Mouse (Mus musculus) thymus, postnatal 36 days (tissue): ENCODE results near the gene Poc1b.
"Not testable (repeated sequence)": the region's sequence is repeated elsewhere in the genome, so short reads cannot be mapped to it uniquely, and the experiment has no call there.

Source experiments
- DNase-seq, 2 experiments: peaks; one replicate each; pipeline ENCODE4 v3.0.0; 2022; ENCODE audit warnings: mixed read lengths in 2 of 2

The Poc1b gene

DNA sequence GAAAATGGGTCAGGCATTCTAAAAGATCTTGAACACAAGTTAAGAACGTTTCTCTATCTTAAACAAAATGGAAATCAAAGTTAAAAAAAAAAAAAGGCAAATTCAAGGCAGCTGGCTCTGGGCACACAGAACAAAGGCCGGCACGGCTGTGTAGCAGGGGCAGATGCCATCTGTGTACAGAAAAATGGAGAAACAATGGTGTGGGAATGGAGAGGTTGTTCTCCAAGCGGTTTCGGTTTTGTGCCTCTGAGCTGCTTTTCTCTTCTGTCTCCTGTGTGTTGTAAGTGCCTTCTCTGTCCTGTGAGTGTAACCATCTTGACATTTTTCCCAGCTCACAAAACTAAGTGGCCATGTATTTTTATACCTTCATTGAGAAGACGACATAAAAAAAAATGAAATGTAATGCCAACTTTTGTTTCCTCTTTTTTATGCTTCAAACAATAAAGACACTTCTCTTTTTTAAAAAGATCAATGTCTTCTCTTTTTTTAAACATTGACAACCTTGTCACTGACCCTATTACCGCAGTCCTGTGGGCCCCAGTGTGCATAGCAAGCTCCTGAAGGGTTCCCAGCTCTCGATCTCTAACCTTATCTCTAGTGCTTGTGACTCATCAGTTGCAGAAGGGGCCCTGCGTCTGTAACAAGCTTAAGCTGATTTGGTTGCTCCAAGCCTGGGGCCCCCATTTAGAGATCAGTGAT lies 90.9 kb downstream of the Poc1b start:
- DNase-seq, result peak; percentile 33 to 59

DNA sequence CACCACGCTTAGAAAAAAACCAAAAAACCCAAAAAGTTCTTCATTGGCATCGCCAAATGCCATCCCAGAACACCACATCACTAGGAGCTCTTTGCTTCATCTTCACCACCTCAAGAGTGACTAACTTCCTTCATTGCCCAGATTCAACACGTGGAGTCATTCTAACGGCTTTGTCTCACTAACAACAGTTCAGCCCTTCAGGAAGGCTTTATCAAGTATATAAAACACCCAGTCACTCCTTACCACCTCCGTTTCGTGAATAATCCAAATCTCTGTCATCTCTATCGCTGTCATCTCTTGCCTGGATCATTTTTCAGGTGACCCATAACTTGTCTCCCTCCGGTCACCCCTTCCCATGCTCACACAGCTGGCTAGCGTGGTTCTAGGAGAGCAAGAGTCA lies 92.1 kb downstream of the Poc1b start:
- DNase-seq, result no peak

DNA sequence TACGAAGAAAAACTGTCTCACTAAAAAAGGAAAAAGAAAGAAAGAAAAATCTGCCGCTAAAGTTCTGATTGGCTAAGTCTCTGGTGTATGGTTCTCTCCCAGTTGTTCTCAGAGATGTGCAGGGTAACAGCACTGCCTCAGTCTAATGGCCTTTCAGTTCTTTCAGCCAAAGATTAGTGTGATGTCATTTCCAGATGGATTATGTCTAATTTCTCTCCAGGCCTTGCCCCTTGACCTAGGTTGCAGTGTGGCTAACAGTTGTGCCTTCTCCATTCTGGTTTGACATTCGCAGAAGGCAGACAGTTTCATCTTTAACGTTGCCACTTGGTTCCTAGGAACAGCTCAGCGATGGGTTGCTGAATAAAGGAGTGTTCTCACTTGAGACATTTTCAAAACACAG lies 94.1 kb downstream of the Poc1b start:
- DNase-seq, result no peak

DNA sequence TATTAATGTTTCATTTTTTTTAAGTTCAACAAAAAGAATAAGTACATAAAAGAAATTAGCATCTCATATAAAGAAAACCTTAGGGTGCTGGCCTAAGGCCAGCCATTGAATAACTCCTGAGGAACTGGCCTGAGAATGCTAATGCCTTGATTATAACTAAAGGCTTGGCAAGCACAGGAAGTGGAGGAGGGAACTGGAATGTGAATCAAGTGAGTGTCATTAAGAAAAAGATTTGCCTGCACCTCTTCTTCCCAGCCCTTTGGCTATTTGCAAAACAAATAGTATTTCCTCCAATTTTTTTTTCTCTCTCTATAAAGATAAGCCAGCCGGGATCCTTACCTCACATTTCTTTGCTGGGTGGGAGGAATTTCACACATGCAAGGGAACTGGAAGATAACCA lies 95.0 kb downstream of the Poc1b start:
- no peak for DNase-seq

DNA sequence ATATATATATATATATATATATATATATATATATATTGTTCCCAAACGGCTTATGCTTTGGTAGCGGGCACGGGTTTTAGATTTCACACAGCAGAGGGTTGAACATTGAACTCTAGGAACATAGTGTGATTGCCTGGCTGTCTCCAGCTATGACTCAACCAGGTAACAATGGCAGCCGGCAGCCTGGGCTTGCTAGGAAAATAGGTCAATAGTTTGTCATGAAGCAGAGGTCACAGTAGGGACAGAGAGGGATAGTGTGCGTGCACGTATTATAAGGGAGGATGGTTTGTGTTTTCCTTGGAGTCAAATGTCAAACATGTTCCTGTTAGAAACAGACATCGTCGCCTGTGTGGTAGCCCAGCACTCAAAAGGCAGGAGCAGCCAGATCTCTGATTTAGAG lies 95.5 kb downstream of the Poc1b start:
- no peak for DNase-seq

DNA sequence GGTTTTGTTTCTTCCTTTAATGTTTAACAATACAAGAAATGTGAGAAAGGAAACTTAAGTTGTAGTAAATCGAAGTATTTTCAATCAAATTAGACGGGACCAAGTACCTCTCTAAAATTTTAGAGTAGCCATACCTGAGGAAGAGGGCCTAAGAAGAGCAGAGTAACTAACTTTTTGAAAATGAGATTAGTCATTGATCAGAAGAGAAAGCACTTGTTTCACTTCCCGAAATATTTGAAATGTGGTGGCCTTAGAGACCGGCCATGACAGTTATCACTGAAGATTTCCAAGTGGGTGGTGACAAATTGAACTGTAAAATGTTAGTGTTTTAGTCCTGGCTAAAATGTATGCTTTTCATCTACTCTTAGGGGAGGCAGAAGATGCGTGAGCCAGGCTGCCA lies 96.3 kb downstream of the Poc1b start:
- DNase-seq, result no peak

DNA sequence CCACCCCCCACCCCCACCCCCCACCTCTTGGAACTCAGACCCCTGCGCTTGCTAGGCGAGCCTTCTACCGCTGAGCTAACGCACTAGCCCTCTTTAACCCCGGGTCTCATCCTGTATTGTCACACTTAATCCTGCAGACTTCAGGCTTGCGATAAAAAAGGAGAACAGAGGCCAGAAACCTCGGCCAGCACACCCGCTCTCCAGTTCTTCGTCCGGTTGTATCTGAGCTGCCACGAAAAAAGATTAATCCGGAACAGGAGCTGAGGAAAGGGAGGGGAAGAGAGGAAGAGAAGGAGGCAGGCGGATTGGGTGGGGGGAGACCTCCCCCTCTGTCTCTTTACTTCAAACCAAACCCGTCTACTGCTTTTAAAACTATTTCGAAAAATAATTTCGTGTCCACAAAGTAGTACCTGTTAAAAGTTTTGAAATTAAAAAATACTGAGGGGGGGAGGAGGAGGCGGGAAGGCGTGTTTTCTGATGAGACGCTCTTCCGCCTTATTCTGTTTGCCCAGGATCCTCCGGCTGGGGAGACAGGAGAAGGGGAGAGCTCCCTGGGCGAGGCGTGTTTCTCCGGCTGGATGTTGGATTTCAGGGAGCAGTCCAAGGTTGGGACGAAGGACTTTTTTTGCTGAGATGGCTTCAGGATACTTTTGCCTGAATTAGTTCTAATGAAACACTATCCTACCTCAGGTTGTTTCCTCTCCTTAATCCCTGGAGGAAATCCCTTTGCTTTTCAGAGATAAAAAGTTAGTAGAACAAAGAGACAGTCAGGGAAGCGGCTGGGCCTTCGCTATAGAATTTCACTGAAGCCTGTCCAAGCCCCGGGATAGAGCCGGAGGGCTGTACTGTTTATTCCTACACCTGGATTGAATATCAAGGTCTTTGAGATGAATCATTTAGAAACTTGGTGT lies 97.0 kb downstream of the Poc1b start:
- no peak for DNase-seq

DNA sequence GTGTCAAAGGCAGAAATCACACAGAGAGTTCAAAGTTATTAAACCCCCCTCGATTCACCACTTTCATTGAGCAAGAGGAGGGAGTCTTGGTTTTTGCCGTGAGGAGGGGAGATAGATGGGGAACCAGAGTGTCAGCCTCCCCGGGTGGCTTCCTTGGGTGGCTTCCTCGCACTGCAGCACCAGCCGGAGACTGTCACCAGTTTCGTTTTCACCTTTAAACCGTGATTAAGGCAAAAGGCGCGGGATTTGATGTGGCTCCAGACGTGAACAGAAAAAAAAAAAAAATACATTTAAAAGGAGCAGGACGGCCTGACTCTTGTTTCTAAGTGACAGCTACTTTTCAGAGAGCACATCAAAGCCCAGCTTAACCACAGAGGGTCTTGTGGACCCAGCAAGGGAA lies 97.7 kb downstream of the Poc1b start:
- peak; percentile 48 to 62 for DNase-seq

DNA sequence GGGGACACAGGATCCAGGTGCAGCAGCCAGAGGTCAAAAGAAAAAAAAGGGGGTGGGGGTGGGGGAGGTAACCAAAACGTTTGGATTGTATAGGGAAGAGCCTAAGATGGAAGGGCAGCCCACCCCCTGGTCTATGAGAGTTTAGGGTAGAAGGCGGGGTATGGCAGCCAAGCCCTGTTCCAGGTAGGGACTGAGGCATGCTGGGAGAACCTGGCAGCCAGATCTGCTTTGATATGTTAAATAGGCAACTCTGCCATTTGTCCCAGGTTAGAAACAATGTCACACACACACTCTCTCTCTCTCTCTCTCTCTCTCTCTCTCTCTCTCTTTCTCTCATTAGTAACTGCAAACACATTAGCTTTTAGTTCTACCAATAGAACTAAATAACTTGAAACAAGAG lies 100.3 kb downstream of the Poc1b start:
- DNase-seq, result no peak

DNA sequence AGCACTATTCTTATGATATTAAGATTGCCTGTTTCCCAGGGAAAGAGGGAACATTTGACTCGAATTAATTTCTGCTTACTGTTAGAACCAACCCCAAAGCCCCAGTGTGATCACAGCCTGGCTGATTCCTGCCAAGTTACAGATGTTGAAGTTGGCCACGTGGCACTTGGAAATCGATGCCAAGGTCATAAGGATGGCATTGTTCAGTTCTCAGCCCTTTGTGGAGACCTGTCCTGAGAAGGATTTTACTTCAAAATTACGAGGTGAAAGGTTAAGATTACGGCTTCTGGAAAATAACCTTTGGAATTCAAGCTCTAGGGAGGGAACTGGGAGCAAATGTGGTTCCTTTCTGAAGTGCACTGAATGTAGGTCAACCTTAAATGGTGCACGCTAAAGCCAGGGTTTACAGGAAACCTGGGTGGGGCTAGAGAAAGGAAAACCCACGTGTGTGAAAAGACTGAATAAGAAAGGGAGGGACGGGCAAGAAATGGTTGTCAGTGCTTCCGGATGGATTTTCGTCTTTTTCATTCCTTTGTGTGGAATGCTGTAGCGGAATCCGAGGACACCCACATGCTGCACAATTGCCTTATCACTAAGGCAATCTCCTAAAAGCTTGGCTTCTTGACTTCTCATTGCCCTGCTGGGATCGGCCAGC lies 102.4 kb downstream of the Poc1b start:
- no peak for DNase-seq

DNA sequence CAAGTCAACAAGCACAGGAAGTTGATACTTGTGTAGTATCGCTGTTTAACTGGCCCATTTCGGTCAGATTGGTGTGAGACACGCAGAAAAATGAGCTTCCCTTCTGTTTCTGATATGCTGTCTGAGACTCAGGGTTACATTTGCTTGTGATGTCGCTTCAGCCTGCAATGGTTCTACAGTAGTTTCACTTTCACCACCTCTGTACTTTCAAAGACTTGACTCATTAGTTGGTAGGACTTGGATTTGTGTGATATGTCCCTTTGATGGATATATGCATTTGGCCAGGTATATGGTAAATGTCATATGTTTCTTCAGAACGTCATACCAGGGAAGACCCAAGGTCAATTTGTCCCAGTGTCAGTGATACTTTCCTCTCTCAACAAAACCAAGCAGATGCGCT lies 104.2 kb downstream of the Poc1b start:
- no peak for DNase-seq

DNA sequence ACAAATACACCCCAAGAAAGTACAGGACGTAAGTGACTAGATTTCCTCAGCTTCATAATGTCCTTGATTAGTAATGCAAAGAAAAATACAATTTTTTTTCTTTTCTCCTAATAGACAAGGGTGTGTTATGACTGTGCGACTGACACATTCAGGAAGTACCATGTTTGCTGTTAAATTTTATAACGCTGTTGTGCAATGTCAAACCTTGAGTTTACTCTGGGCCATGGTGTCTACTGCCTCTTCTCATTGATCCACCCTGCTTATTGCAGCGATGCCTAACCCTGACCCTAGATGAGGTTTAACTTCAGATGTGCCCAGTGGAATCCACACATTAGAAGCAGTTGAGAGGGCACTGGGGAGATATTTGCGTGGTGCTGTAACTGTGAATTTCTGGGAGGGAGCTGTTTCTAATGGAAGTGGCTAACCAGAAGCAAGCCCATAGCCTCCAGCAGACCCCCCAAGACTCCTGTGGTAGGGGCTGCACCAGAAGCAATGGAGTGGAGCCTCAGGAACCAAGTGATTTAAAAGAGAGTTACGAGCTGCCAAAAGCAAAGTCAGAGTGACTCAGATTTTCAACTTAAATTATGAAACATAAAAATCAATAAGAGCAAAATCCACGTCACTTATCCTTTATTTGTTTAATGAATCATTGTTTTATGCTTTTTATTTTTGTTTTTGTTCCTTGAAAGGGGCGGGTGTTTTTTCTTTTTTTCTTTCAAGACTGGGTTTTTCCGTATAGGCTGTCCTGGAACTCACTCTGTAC lies 104.8 kb downstream of the Poc1b start:
- no peak for DNase-seq

DNA sequence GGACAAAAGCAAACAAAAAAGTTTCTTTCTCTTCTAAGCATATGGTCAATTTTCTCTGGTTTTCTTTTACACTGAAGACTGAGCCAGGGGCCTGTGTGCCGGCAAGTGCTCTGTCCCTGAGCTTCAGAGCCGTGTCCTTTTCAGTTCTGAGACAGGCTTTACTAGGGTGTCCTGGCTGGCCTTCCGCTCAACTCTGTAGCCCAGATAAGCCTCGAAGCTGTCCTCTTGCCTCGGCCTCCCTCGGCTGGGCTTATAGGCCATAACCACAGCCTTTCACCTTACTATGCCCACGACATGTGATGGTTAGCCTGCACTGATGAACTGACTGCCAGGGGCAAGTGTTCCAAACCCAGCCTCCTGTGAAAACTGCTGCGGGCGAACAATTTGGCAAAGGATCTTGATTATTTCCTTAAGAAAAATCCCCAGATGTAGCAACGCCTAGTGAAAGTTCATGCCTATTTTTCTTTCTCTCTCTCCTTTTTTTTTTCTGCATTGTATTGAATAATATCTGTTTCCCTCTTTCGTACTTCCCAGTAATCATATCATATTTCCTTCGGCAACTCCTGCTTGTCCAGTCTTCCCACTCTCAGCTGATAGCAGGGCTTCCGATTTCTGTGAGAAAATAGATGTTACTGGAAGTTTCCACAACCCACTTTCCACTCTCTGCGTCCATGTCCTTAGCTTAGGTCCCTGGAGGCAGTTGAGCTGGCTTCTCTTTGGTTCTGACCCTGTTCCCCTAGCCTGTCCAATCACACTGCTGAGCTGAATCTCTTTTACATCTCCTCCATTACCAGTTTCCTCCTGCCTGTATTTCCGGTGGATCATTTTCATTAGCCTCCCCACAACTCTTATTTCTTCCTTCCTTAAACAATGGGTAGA lies 107.8 kb downstream of the Poc1b start:
- DNase-seq, result no peak

DNA sequence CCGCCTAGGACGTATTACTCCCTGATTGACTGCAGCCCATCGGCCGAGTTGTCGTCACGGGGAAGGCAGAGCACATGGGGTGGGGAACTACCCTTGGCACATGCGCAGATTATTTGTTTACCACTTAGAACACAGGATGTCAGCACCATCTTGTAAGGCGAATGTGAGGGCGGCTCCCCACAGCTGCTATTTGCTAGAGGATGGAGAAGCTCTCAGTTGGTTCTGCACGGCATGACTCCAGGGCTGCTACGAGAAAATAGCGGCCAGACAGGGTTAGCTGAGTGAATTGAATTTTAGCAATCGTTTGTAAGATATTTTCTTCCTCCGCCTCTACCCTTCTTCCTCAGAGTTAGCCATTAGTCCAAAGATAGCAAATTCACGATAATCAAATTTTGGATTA lies 109.7 kb downstream of the Poc1b start:
- DNase-seq, result not testable (repeated sequence)

DNA sequence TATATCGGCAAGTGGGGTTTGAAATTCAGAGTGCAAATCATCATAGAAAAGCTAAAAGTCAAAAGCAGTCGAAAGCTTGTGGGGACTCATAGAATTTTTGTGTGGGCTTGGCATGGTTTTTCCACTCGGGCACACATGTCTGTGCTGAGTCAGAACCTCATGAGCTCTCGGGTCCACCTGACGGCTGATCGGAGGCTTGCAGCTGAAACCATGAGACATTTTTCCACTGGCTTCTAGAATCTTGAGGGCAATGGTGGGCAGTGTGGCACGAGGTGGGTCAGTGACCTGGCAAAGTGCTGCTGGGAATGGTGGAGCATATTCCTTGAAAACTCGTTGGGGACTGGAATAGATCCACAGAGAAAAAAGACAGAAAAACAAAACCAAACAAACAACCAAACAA lies 114.7 kb downstream of the Poc1b start:
- no peak for DNase-seq

DNA sequence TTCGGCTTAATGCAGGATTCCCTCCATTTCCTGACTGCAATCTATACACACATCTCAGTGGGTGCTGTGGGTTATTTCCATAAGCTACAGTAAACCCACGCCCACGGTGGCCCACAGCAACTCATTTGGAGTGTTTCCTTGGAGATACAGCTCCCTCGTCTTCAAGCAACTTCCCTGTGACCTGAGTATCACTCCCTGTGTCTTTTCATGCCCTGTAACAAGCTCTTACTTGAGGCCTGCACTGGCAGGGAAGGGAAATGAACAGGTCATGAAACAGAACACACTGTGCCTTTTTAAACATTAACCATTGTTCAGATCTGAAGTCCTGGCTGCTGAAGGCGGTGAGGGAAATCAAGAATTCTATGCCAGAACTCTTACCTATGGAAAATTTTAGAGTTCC lies 115.9 kb downstream of the Poc1b start:
- DNase-seq, result no peak

DNA sequence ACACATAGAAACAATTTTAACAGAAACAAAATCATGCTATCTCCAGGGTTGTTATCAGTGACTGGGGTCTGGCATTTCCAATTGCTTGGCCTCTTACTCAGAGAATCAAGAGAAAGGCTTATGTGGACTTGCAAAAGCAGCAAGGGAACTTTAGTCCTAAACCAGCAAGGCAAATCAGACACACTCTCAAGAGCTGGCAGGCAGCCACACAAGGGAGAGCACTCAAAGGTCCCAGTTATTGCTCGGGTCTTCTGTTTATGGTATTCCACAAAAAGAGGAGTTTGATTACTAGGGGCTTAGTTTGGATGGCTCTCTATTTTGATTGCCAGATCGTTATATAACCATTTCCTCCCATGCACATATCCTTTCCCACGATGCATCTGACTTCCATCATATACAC lies 117.4 kb downstream of the Poc1b start:
- DNase-seq, result no peak

DNA sequence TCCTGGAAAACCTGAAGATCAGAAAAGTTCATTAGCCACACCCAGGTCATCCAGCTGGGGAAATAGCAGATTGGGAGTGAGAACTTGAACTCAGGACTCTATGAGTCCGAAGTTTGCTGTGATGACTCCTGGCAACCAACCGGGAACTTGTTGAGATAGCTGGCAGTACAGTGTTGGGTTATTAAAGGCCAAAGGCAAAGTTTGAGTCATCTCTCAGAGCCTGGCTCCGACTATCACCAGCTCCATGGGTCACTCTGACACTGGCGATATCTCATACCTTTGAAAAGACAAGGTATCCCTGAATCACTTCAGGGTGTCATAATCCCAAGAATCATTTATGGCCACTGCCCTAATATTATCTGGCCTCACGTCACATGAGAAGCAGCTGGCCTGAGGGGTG lies 119.9 kb downstream of the Poc1b start:
- DNase-seq, result no peak

DNA sequence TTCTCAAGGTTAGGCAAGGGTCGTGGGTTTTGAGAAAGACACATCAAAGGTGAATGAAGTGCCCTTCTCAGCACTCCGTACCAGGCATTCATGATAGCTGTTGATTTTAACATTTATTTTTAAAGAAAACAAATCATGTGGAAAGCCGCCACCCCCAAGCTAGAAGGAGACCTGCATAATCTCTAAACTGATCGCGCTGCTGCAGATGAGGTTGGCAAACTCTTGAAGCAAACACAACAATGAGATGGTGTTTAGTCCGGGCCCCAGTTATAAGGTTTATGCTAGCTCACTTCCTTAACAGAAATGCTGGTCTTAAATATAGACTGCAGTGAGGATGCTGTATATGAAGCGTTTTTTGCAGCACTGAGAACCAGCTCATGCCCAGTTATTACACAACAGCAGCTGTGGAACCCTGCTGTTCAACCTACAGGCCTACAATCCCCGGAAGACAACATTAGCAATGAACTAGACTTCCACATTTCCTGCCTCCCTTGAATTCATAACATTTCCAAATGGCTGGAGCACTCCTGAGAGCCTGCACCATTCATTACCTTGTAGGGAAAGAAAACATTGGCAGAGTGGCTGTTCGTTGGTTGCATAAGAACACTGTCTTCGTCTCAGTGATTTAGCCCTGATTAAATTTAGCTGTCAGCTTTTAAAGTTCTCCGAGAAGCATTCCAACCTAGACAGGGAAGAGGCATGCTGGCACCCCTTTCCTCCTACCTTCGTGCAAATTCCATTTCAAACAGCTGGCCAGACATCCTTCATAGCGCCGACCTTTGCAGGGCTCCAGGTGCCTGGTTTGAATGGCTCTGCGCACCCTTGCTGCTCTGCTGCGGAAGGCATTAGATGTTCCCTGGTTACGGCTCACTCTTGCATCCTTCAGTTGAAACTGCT lies 121.4 kb downstream of the Poc1b start:
- peak in 1 of 2 experiments; percentile 37 for DNase-seq

DNA sequence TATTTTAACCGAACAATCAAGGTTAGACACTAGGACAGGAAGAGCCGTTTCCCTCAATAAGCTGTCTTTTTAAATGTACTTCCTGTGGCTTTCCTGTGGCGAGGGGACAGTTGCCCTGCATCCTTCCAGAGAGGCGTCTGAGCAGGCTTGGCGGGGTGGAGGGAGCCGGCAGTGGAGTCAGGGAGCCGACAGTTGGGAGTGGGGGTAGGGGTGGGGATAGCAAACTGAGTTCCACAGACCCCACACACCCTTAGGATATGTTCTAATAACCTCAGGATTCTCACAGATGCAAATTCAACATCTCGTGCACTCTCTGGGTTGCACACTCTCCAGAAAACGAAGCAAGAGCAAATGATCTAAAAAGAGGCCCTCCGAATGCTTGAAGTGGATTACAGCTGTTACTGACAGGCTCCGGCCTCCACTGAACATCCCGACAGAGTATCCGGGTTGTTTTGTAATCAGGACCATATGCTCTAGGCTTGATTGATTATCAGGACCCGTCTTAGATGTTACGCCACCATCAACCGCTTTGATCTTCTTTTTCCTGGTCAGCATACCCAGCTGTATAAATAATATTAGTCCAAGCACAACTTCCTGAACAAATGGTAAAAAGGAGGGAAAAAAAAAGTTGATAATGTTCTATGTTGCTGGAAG lies 122.3 kb downstream of the Poc1b start:
- peak; percentile 17 to 35 for DNase-seq
